Mouse (Mus musculus) ovary, postnatal 36 days (tissue): Measurements from ENCODE around the gene AY074887.

Source experiments
- DNase-seq: peaks from one replicate; pipeline ENCODE4 v3.0.0; 2022; ENCODE audit warnings: low spot score, mixed read lengths

The AY074887 gene

DNA sequence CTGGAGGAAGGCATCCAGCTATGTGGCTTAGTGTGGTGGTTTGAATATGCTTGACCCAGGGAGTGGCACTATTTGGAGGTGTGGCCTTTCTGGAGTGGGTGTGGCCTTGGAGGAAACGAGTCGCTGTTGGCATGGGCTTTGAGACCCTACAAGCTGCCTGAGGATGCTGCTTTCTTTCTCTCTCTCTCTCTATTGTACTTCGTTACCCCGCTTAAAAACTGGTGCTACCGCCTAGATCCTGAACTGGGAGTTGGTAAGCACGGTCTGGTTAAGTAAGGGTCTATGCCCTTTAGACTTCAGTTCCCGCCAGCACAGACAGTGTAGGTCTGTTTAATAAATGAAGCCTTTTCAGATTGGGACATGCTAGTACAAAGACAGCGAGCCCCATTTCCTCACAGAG, 34.4 kb downstream of the AY074887 start:
- no peak for DNase-seq

DNA sequence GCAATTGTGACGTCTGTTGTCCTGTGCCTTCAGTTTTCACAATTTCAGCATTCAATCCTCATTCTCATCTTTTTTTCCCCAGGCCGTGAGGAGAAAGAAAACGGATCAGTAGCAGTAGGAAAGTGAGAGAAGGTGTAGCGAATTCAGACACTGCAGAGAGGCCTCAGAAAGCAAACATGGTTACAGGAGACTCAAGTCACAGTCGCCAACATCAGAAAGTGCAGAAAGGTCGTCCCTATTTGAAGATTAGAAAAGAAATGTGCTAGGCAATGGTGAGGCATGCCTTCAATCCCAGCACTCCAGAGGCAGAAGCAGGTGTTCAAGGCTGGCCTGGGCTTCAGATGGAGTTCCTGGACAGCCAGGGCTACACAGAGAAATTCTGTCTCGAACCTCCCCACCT, 35.2 kb downstream of the AY074887 start:
- no peak for DNase-seq

DNA sequence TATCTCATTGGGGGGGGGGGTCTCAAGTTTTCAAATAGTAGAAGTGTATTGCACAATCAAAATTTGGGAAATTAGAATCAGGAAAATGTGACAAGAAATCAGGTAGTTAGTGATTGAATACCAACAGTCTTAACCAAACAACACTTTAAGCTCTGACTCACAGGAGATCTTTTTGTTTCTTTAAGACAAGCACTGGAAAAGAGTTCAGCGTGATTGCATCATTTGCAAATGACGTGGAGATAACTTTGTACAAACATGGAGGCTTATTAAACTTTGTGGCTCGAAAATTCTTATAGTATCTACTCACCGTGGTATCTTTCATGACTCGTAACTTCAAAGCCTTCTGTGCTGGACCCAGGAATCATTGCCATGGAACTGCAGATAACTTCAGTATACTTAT, 41.4 kb downstream of the AY074887 start:
- no peak for DNase-seq
